Mouse (Mus musculus): ENCODE results near the gene Ncoa1. TPM values are rescaled to one million over a fixed set of nuclear protein-coding genes. Genes with fewer than 3 reads are reported as not detected.

Ncoa1 gene
- 100 to 1,000 TPM; 142 to 146 TPM for total RNA-seq (2021)
- long read RNA-seq, experiment 1, full-length matches to known transcripts: 59 of 171 reads
- long read RNA-seq, experiment 1, partial matches to known transcripts: 43 of 171 reads
- long read RNA-seq, experiment 1, other reads (novel, unspliced or antisense): 69 of 171 reads
- long read RNA-seq, experiment 2, full-length matches to known transcripts: 87 of 236 reads
- long read RNA-seq, experiment 2, partial matches to known transcripts: 55 of 236 reads
- long read RNA-seq, experiment 2, other reads (novel, unspliced or antisense): 94 of 236 reads

GRCm38 (mm10) chr12:4476832-4477671 lies at the start of gene Ncoa1:
TSS of gene Ncoa1 (minus strand) at chr12:4477182.
- peak; percentile 61 for TF ChIP-seq CTCF (conservative IDR thresholded peaks at IDR 0.05)
- H3K27ac ChIP-seq: peak within 1 kb of the TSS; percentile 99
- DNase-seq (ENCODE audit: low spot score in 2 of 2): peak in 1 of 2 experiments; percentile 57
- H3K4me3 ChIP-seq: peak within 1 kb of the TSS; percentile 92

- peak overlapping the region; percentile 23; the same call in 1 of the 2 replicates for H3K27ac ChIP-seq
- no peak overlapping the region for H3K4me3 ChIP-seq
- no peak for DNase-seq (ENCODE audit: low spot score in 2 of 2)
- no peak for TF ChIP-seq CTCF (conservative IDR thresholded peaks at IDR 0.05)
Observed at GRCm38 (mm10) chr12:4524546-4524945, 47.6 kb upstream of the Ncoa1 start.

GRCm38 (mm10) chr12:4523688-4524298 lies 46.8 kb upstream of the Ncoa1 start:
- H3K27ac ChIP-seq: peak overlapping the region; percentile 81

GRCm38 (mm10) chr12:4523208-4523607 lies 46.2 kb upstream of the Ncoa1 start:
- H3K27ac ChIP-seq: peak overlapping the region; percentile 81
- TF ChIP-seq CTCF (conservative IDR thresholded peaks at IDR 0.05): no peak

More at GRCm38 (mm10) chr12:4523688-4524298, 46.8 kb upstream of the Ncoa1 start:
- no peak for DNase-seq (ENCODE audit: low spot score in 2 of 2)
- TF ChIP-seq CTCF (conservative IDR thresholded peaks at IDR 0.05): no peak
- H3K4me3 ChIP-seq: no peak overlapping the region

GRCm38 (mm10) chr12:4518957-4519356 lies 42.0 kb upstream of the Ncoa1 start:
- TF ChIP-seq CTCF (conservative IDR thresholded peaks at IDR 0.05): no peak
- no peak for DNase-seq (ENCODE audit: low spot score in 2 of 2)
- no peak overlapping the region for H3K27ac ChIP-seq
- no peak overlapping the region for H3K4me3 ChIP-seq

More at GRCm38 (mm10) chr12:4523208-4523607, 46.2 kb upstream of the Ncoa1 start:
- no peak overlapping the region for H3K4me3 ChIP-seq
- peak; percentile 64 to 67 for DNase-seq (ENCODE audit: low spot score in 2 of 2)

- no peak for TF ChIP-seq CTCF (conservative IDR thresholded peaks at IDR 0.05)
- H3K27ac ChIP-seq: peak overlapping the region; percentile 93
- peak overlapping the region; percentile 54 for H3K4me3 ChIP-seq
- DNase-seq (ENCODE audit: low spot score in 2 of 2): peak in 1 of 2 experiments; percentile 14
Observed at GRCm38 (mm10) chr12:4509591-4510061, 32.6 kb upstream of the Ncoa1 start.

GRCm38 (mm10) chr12:4508182-4508581 lies 31.2 kb upstream of the Ncoa1 start:
- peak overlapping the region; percentile 83 for H3K27ac ChIP-seq
- no peak for DNase-seq (ENCODE audit: low spot score in 2 of 2)
- H3K4me3 ChIP-seq: no peak overlapping the region
- TF ChIP-seq CTCF (conservative IDR thresholded peaks at IDR 0.05): no peak

- no peak for TF ChIP-seq CTCF (conservative IDR thresholded peaks at IDR 0.05)
- DNase-seq (ENCODE audit: low spot score in 2 of 2): peak in 1 of 2 experiments; percentile 47
- Histone ChIP-seq H3K4me3 (no peak overlapping the region; the same call in 1 of the 2 replicates), H3K27ac (peak overlapping the region; percentile 83)
Observed at GRCm38 (mm10) chr12:4507461-4507860, 30.5 kb upstream of the Ncoa1 start.

GRCm38 (mm10) chr12:4506810-4507430 lies 29.9 kb upstream of the Ncoa1 start:
- Histone ChIP-seq H3K27ac (peak overlapping the region; percentile 83), H3K4me3 (no peak overlapping the region; the same call in 1 of the 2 replicates)
- DNase-seq (ENCODE audit: low spot score in 2 of 2): no peak
- no peak for TF ChIP-seq CTCF (conservative IDR thresholded peaks at IDR 0.05)

GRCm38 (mm10) chr12:4505298-4505697 lies 28.3 kb upstream of the Ncoa1 start:
- no peak for TF ChIP-seq CTCF (conservative IDR thresholded peaks at IDR 0.05)
- no peak overlapping the region for H3K4me3 ChIP-seq
- no peak for DNase-seq (ENCODE audit: low spot score in 2 of 2)
- H3K27ac ChIP-seq: peak overlapping the region; percentile 33

GRCm38 (mm10) chr12:4503673-4504326 lies 26.8 kb upstream of the Ncoa1 start:
- DNase-seq (ENCODE audit: low spot score in 2 of 2): no peak
- Histone ChIP-seq H3K27ac (peak overlapping the region; percentile 81), H3K4me3 (no peak overlapping the region)
- no peak for TF ChIP-seq CTCF (conservative IDR thresholded peaks at IDR 0.05)

GRCm38 (mm10) chr12:4501916-4502315 lies 24.9 kb upstream of the Ncoa1 start:
- H3K4me3 ChIP-seq: no peak overlapping the region
- DNase-seq (ENCODE audit: low spot score in 2 of 2): peak; percentile 69 to 86
- TF ChIP-seq CTCF (conservative IDR thresholded peaks at IDR 0.05): no peak
- H3K27ac ChIP-seq: peak overlapping the region; percentile 89

Data from layer of hippocampus, adult 2 months (tissue).